Mouse (Mus musculus) midbrain, postnatal 0 days (tissue): ENCODE data around the gene Olfr1112. TPM values are rescaled to one million over a fixed set of nuclear protein-coding genes. Genes with fewer than 3 reads are reported as not detected.
"Not testable (repeated sequence)": the region's sequence is repeated elsewhere in the genome, so short reads cannot be mapped to it uniquely, and the experiment has no call there.

ENCODE experiments used
- ATAC-seq: fragments of 200-750 bp; cut with Nextera tagmentation; 2 replicates; pipeline ENCODE4 v1.8.0; 2017; ENCODE audit warnings: moderate number of reproducible peaks, mild to moderate bottlenecking, moderate TSS enrichment, moderate library complexity; ENCODE audit not compliant: low FRiP score
- DNase-seq: peaks from one replicate; pipeline ENCODE4 v3.0.0-alpha.2; 2015; ENCODE audit warnings: low spot score
- H3K27ac ChIP-seq: fragments of 300-500 bp; sonication (generic); 2 replicates; pipeline ENCODE4 v1.5.1; 2014; ENCODE audit warnings: low read depth, mild to moderate bottlenecking, low read length, mixed read lengths
- H3K27me3 ChIP-seq: fragments of 300-500 bp; sonication (generic); 2 replicates; pipeline ENCODE4 v1.6.1; 2014; ENCODE audit warnings: low read length, control low read depth, mixed read lengths; ENCODE audit not compliant: insufficient read depth
- H3K36me3 ChIP-seq: fragments of 300-500 bp; sonication (generic); 2 replicates; pipeline ENCODE4 v1.6.1; 2014; ENCODE audit warnings: low read length, control low read depth, mixed read lengths; ENCODE audit not compliant: insufficient read depth
- H3K4me1 ChIP-seq: fragments of 300-500 bp; sonication (generic); 2 replicates; pipeline ENCODE4 v1.6.1; 2014; ENCODE audit warnings: mild to moderate bottlenecking, control low read depth, antibody characterized with exemption, low read length, mixed read lengths; ENCODE audit not compliant: insufficient read depth
- H3K4me2 ChIP-seq: fragments of 300-500 bp; sonication (generic); 2 replicates; pipeline ENCODE4 v1.6.1; 2014; ENCODE audit warnings: low read depth, mild to moderate bottlenecking, low read length, mixed read lengths; ENCODE audit not compliant: poor library complexity, severe bottlenecking
- H3K4me3 ChIP-seq: fragments of 300-500 bp; sonication (generic); 2 replicates; pipeline ENCODE4 v1.5.1; 2014; ENCODE audit warnings: low read depth, mild to moderate bottlenecking, low read length, moderate library complexity
- H3K9ac ChIP-seq: fragments of 300-500 bp; sonication (generic); replicated peaks from 2 replicates; pipeline ENCODE4 v1.6.1; 2014; ENCODE audit warnings: mild to moderate bottlenecking, low read length, moderate library complexity, mixed read lengths; ENCODE audit not compliant: poor library complexity, severe bottlenecking
- H3K9me3 ChIP-seq: fragments of 300-500 bp; sonication (generic); 2 replicates; pipeline ENCODE4 v1.6.1; 2016; ENCODE audit warnings: low read length, control low read depth
- CTCF ChIP-seq: IDR thresholded peaks from 2 replicates; pipeline ENCODE4 v1.5.1; 2016; ENCODE audit warnings: antibody characterized with exemption, mild to moderate bottlenecking
- WGBS: fragments of 180-500 bp; shearing (Covaris S2); extraction: QIAGEN DNeasy Blood & Tissue Kit; methylation state at CpG from one replicate; pipeline ENCODE4 v1.1.7; 2014; 5-methylcytosine and 5-hydroxymethylcytosine counted together
- polyA plus RNA-seq: library from polyadenylated mRNA; unstranded; fragments of >200 nt; fragmentation: Nextera tagmentation; extraction: Ambion mirVana; gene quantifications from 2 replicates; pipeline ENCODE4 v1.2.1, GENCODE M21; 2015
- total RNA-seq: library from RNA; depleted of rRNA; stranded (reverse); fragments of >200 nt; gene quantifications from 2 replicates; pipeline ENCODE4 v1.2.3, GENCODE M21; 2014; rRNA removed

Gene Olfr1112
- total RNA-seq (not detected in 2 replicates), polyA plus RNA-seq (not detected in 2 replicates)

GRCm38 (mm10) chr2:87187498-87187897, at the start of gene Olfr1112:
TSS of gene Olfr1112 (plus strand) at chr2:87187798.
- H3K27me3 ChIP-seq, result no peaks in the 10 kb centered on the region
- 88% methylated on average over 1 of the region's 1 CpGs for WGBS
- no peaks in the 10 kb centered on the region for H3K4me1 ChIP-seq
- H3K36me3 ChIP-seq, result no peaks in the 10 kb centered on the region
- no peaks in the 10 kb centered on the region for H3K9me3 ChIP-seq
- ATAC-seq, result no peak
- no peak for DNase-seq
- H3K9ac ChIP-seq, result no peak within 1 kb of the TSS
- H3K4me3 ChIP-seq, result no peak within 1 kb of the TSS
- no peak within 1 kb of the TSS for H3K27ac ChIP-seq
- TF ChIP-seq CTCF, result no peak
- H3K4me2 ChIP-seq, result no peak within 1 kb of the TSS

- Histone ChIP-seq H3K9me3 (no peaks in the 10 kb centered on the region), H3K4me1 (no peaks in the 10 kb centered on the region), H3K4me3 (no peak within 1 kb of the TSS), H3K27me3 (no peaks in the 10 kb centered on the region), H3K36me3 (no peaks in the 10 kb centered on the region), H3K9ac (no peak within 1 kb of the TSS), H3K27ac (no peak within 1 kb of the TSS), H3K4me2 (no peak within 1 kb of the TSS)
- ATAC-seq (no peak), DNase-seq (no peak)
- WGBS, result 85% methylated on average over 1 of the region's 1 CpGs
- no peak for TF ChIP-seq CTCF
Measured at GRCm38 (mm10) chr2:87140200-87140599, 47.4 kb upstream of the Olfr1112 start, which contains the start of gene Olfr1110. TSS of gene Olfr1110 (minus strand) at chr2:87140300.

GRCm38 (mm10) chr2:87152524-87152923, 35.1 kb upstream of the Olfr1112 start, which contains the start of gene Olfr1111:
TSS of gene Olfr1111 (minus strand) at chr2:87152624.
- TF ChIP-seq CTCF, result no peak
- H3K4me2 ChIP-seq, result no peak within 1 kb of the TSS
- H3K4me3 ChIP-seq, result no peak within 1 kb of the TSS
- no peaks in the 10 kb centered on the region for H3K36me3 ChIP-seq
- no peaks in the 10 kb centered on the region for H3K27me3 ChIP-seq
- ATAC-seq (no peak), DNase-seq (no peak)
- H3K27ac ChIP-seq, result no peak within 1 kb of the TSS
- H3K9ac ChIP-seq, result no peak within 1 kb of the TSS
- H3K9me3 ChIP-seq, result no peaks in the 10 kb centered on the region
- no peaks in the 10 kb centered on the region for H3K4me1 ChIP-seq

GRCm38 (mm10) chr2:87167731-87168130, 19.9 kb upstream of the Olfr1112 start:
- WGBS, result 75% methylated on average over 2 of the region's 2 CpGs
- DNase-seq, H3K9me3 ChIP-seq, H3K27ac ChIP-seq, H3K4me2 ChIP-seq, ATAC-seq, H3K4me1 ChIP-seq, H3K9ac ChIP-seq, H3K4me3 ChIP-seq, H3K27me3 ChIP-seq, H3K36me3 ChIP-seq: not testable (repeated sequence)

- TF ChIP-seq CTCF, result no peak
- no peaks in the 10 kb centered on the region for H3K27me3 ChIP-seq
- no peak within 1 kb of the TSS for H3K4me3 ChIP-seq
- no peak within 1 kb of the TSS for H3K27ac ChIP-seq
- no peak for DNase-seq
- no peak within 1 kb of the TSS for H3K4me2 ChIP-seq
- no peaks in the 10 kb centered on the region for H3K9me3 ChIP-seq
- WGBS, result 93% methylated on average over 2 of the region's 2 CpGs
- H3K4me1 ChIP-seq, result no peaks in the 10 kb centered on the region
- no peaks in the 10 kb centered on the region for H3K36me3 ChIP-seq
- H3K9ac ChIP-seq, result no peak within 1 kb of the TSS
- ATAC-seq, result no peak
Measured at GRCm38 (mm10) chr2:87208670-87209069, 21.1 kb downstream of the Olfr1112 start, which contains the start of gene Olfr1113. TSS of gene Olfr1113 (plus strand) at chr2:87208970.

Other genes with a start within 250 kb of the Olfr1112 start
- gene Olfr1099, start 227.1 kb upstream of the Olfr1112 start, total RNA-seq, result not detected in 2 replicates
- gene Olfr1099, start 227.1 kb upstream of the Olfr1112 start, polyA plus RNA-seq, result not detected in 2 replicates
- gene Olfr1100, start 207.8 kb upstream of the Olfr1112 start, total RNA-seq, result not detected in 2 replicates
- not detected in 2 replicates for gene Olfr1100, start 207.8 kb upstream of the Olfr1112 start, polyA plus RNA-seq
- gene Olfr1101, start 196.6 kb upstream of the Olfr1112 start, total RNA-seq, result not detected in 2 replicates
- not detected in 2 replicates for gene Olfr1101, start 196.6 kb upstream of the Olfr1112 start, polyA plus RNA-seq
- not detected in 2 replicates for gene Olfr1102, start 189.4 kb upstream of the Olfr1112 start, total RNA-seq
- not detected in 2 replicates for gene Olfr1102, start 189.4 kb upstream of the Olfr1112 start, polyA plus RNA-seq
- gene Olfr1104, start 160.7 kb upstream of the Olfr1112 start, total RNA-seq, result not detected in 2 replicates
- gene Olfr1104, start 160.7 kb upstream of the Olfr1112 start, polyA plus RNA-seq, result not detected in 2 replicates
- not detected in 2 replicates for gene Olfr1105, start 151.3 kb upstream of the Olfr1112 start, total RNA-seq
- not detected in 2 replicates for gene Olfr1105, start 151.3 kb upstream of the Olfr1112 start, polyA plus RNA-seq
- not detected in 2 replicates for gene Olfr1106, start 135.5 kb upstream of the Olfr1112 start, total RNA-seq
- not detected in 2 replicates for gene Olfr1106, start 135.5 kb upstream of the Olfr1112 start, polyA plus RNA-seq
- gene Olfr1107, start 112.0 kb upstream of the Olfr1112 start, total RNA-seq, result not detected in 2 replicates
- gene Olfr1107, start 112.0 kb upstream of the Olfr1112 start, polyA plus RNA-seq, result not detected in 2 replicates
- gene Olfr1109, start 91.8 kb upstream of the Olfr1112 start, total RNA-seq, result not detected in 2 replicates
- not detected in 2 replicates for gene Olfr1109, start 91.8 kb upstream of the Olfr1112 start, polyA plus RNA-seq
- gene Olfr259, start 73.2 kb upstream of the Olfr1112 start, total RNA-seq, result not detected in 2 replicates
- gene Olfr259, start 73.2 kb upstream of the Olfr1112 start, polyA plus RNA-seq, result not detected in 2 replicates
- gene Olfr1110, start 47.5 kb upstream of the Olfr1112 start, total RNA-seq, result not detected in 2 replicates
- not detected in 2 replicates for gene Olfr1110, start 47.5 kb upstream of the Olfr1112 start, polyA plus RNA-seq
- gene Olfr1111, start 35.2 kb upstream of the Olfr1112 start, total RNA-seq, result not detected in 2 replicates
- gene Olfr1111, start 35.2 kb upstream of the Olfr1112 start, polyA plus RNA-seq, result not detected in 2 replicates
- gene Olfr1113, start 21.2 kb downstream of the Olfr1112 start, total RNA-seq, result not detected in 2 replicates
- gene Olfr1113, start 21.2 kb downstream of the Olfr1112 start, polyA plus RNA-seq, result not detected in 2 replicates
- not detected in 2 replicates for gene Olfr1115, start 60.2 kb downstream of the Olfr1112 start, total RNA-seq
- not detected in 2 replicates for gene Olfr1115, start 60.2 kb downstream of the Olfr1112 start, polyA plus RNA-seq
- not detected in 2 replicates for gene Olfr1116, start 79.7 kb downstream of the Olfr1112 start, total RNA-seq
- not detected in 2 replicates for gene Olfr1116, start 79.7 kb downstream of the Olfr1112 start, polyA plus RNA-seq
- gene Olfr1118, start 119.8 kb downstream of the Olfr1112 start, total RNA-seq, result not detected in 2 replicates
- not detected in 2 replicates for gene Olfr1118, start 119.8 kb downstream of the Olfr1112 start, polyA plus RNA-seq
- gene Olfr1120, start 167.0 kb downstream of the Olfr1112 start, total RNA-seq, result not detected in 2 replicates
- gene Olfr1120, start 167.0 kb downstream of the Olfr1112 start, polyA plus RNA-seq, result not detected in 2 replicates
- not detected in 2 replicates for gene Olfr1121, start 182.1 kb downstream of the Olfr1112 start, total RNA-seq
- gene Olfr1121, start 182.1 kb downstream of the Olfr1112 start, polyA plus RNA-seq, result not detected in 2 replicates
- not detected in 2 replicates for gene Olfr1122, start 198.1 kb downstream of the Olfr1112 start, total RNA-seq
- not detected in 2 replicates for gene Olfr1122, start 198.1 kb downstream of the Olfr1112 start, polyA plus RNA-seq
- not detected in 2 replicates for gene Olfr1123, start 228.8 kb downstream of the Olfr1112 start, total RNA-seq
- gene Olfr1123, start 228.8 kb downstream of the Olfr1112 start, polyA plus RNA-seq, result not detected in 2 replicates
- gene Olfr1124, start 242.5 kb downstream of the Olfr1112 start, total RNA-seq, result not detected in 2 replicates
- gene Olfr1124, start 242.5 kb downstream of the Olfr1112 start, polyA plus RNA-seq, result 0.10 TPM in 1 of 2 replicates, not detected in the other